Mouse (Mus musculus): ENCODE results near the gene Clcnka.

The Clcnka gene

GRCm38 (mm10) chr4:141398545-141398944, at the start of gene Clcnka:
Gene Clcnka, minus strand, starts transcription at chr4:141398724.
- DNase-seq (ENCODE audit: low spot score) = no peak

GRCm38 (mm10) chr4:141446211-141446610, 47.7 kb upstream of the Clcnka start:
- DNase-seq (ENCODE audit: low spot score) = no peak

- DNase-seq (ENCODE audit: low spot score) = peak; percentile 77
These were observed 46.8 kb upstream of the Clcnka start for GRCm38 (mm10) chr4:141445328-141445720.

- DNase-seq (ENCODE audit: low spot score) = peak; percentile 93
These were observed 46.2 kb upstream of the Clcnka start, which contains the start of gene Zbtb17 for GRCm38 (mm10) chr4:141444451-141445327. Gene Zbtb17, plus strand, starts transcription at chr4:141444654.

- DNase-seq (ENCODE audit: low spot score) = no peak
These were observed 45.3 kb upstream of the Clcnka start for GRCm38 (mm10) chr4:141443641-141444429.

- no peak for DNase-seq (ENCODE audit: low spot score)
These were observed 42.4 kb upstream of the Clcnka start for GRCm38 (mm10) chr4:141440877-141441276.

- no peak for DNase-seq (ENCODE audit: low spot score)
These were observed 40.7 kb upstream of the Clcnka start for GRCm38 (mm10) chr4:141439083-141439803.

- no peak for DNase-seq (ENCODE audit: low spot score)
These were observed 37.5 kb upstream of the Clcnka start, which contains the start of gene Srarp for GRCm38 (mm10) chr4:141435974-141436373. Gene Srarp, minus strand, starts transcription at chr4:141436105.

- no peak for DNase-seq (ENCODE audit: low spot score)
These were observed 34.7 kb upstream of the Clcnka start for GRCm38 (mm10) chr4:141433191-141433590.

- DNase-seq (ENCODE audit: low spot score) = no peak
These were observed 34.1 kb upstream of the Clcnka start for GRCm38 (mm10) chr4:141432666-141433065.

GRCm38 (mm10) chr4:141430997-141431396, 32.5 kb upstream of the Clcnka start:
- DNase-seq (ENCODE audit: low spot score) = peak; percentile 74

- DNase-seq (ENCODE audit: low spot score) = peak; percentile 44
These were observed 31.3 kb upstream of the Clcnka start for GRCm38 (mm10) chr4:141429847-141430246.

GRCm38 (mm10) chr4:141429381-141429780, 30.9 kb upstream of the Clcnka start:
- no peak for DNase-seq (ENCODE audit: low spot score)

GRCm38 (mm10) chr4:141427921-141428320, 29.4 kb upstream of the Clcnka start:
- no peak for DNase-seq (ENCODE audit: low spot score)

- DNase-seq (ENCODE audit: low spot score) = no peak
These were observed 28.5 kb upstream of the Clcnka start for GRCm38 (mm10) chr4:141426796-141427745.

GRCm38 (mm10) chr4:141425484-141426479, 27.3 kb upstream of the Clcnka start:
- no peak for DNase-seq (ENCODE audit: low spot score)

GRCm38 (mm10) chr4:141423691-141424431, 25.3 kb upstream of the Clcnka start:
- DNase-seq (ENCODE audit: low spot score) = no peak

- DNase-seq (ENCODE audit: low spot score) = no peak
These were observed 24.8 kb upstream of the Clcnka start for GRCm38 (mm10) chr4:141423288-141423687.

GRCm38 (mm10) chr4:141422841-141423240, 24.3 kb upstream of the Clcnka start:
- no peak for DNase-seq (ENCODE audit: low spot score)
